Mouse (Mus musculus): ENCODE results near the gene Use1. TPM values are rescaled to one million over a fixed set of nuclear protein-coding genes. Genes with fewer than 3 reads are reported as not detected.
A peak's percentile ranks its signal among the peaks of the same experiment; 100 is the strongest.

Use1 gene
- polyA plus RNA-seq, 1 experiment from 2014 or later: 119 TPM

GRCm38 (mm10) chr8:71406099-71407015 lies 39.7 kb downstream of the Use1 start:
- ATAC-seq (replicated peaks): peak; percentile 61
- Histone ChIP-seq H3K4me1 (peaks cover 18% of the 10 kb centered on the region), H3K36me3 (replicated peaks) (no peaks in the 10 kb centered on the region), H3K9ac (0 out of 2 replicates have a peak overlapping the region, but pooled peaks have one; percentile 6), H3K4me2 (peak overlapping the region; percentile 85), H3K9me3 (no peaks in the 10 kb centered on the region), H3K27ac (no peak overlapping the region), H3K4me3 (peak overlapping the region; percentile 42), H3K27me3 (replicated peaks) (no peaks in the 10 kb centered on the region)
- whole genome bisulfite sequencing: under 1% methylated on average over 55 of the region's 55 CpGs

- no peak overlapping the region for H3K9ac ChIP-seq
- peaks cover 18% of the 10 kb centered on the region for H3K4me1 ChIP-seq
- H3K27ac ChIP-seq: no peak overlapping the region
- no peaks in the 10 kb centered on the region for H3K36me3 ChIP-seq (replicated peaks)
- no peaks in the 10 kb centered on the region for H3K9me3 ChIP-seq
- 91% methylated on average over 14 of the region's 14 CpGs for WGBS
- ATAC-seq (replicated peaks): no peak
- no peaks in the 10 kb centered on the region for H3K27me3 ChIP-seq (replicated peaks)
- no peak overlapping the region for H3K4me2 ChIP-seq
- H3K4me3 ChIP-seq: no peak overlapping the region
Measured at GRCm38 (mm10) chr8:71407441-71407840, 40.8 kb downstream of the Use1 start.

- no peak for ATAC-seq (replicated peaks)
- H3K4me1 ChIP-seq: peaks cover 18% of the 10 kb centered on the region
Measured at GRCm38 (mm10) chr8:71408231-71408630, 41.6 kb downstream of the Use1 start.

GRCm38 (mm10) chr8:71411535-71412273 lies 45.1 kb downstream of the Use1 start:
- H3K27ac ChIP-seq: no peak overlapping the region
- peaks cover 4% of the 10 kb centered on the region for H3K4me1 ChIP-seq
- no peak overlapping the region for H3K4me2 ChIP-seq
- no peaks in the 10 kb centered on the region for H3K36me3 ChIP-seq (replicated peaks)
- no peak overlapping the region for H3K9ac ChIP-seq
- H3K4me3 ChIP-seq: no peak overlapping the region
- H3K9me3 ChIP-seq: no peaks in the 10 kb centered on the region
- H3K27me3 ChIP-seq (replicated peaks): no peaks in the 10 kb centered on the region
- 53% methylated on average over 11 of the region's 11 CpGs for WGBS
- ATAC-seq (replicated peaks): no peak

More at GRCm38 (mm10) chr8:71408231-71408630, 41.6 kb downstream of the Use1 start:
- Histone ChIP-seq H3K9ac (no peak overlapping the region), H3K4me2 (no peak overlapping the region), H3K27ac (no peak overlapping the region), H3K27me3 (replicated peaks) (no peaks in the 10 kb centered on the region), H3K9me3 (no peaks in the 10 kb centered on the region), H3K36me3 (replicated peaks) (no peaks in the 10 kb centered on the region), H3K4me3 (no peak overlapping the region)
- WGBS: 93% methylated on average over 4 of the region's 4 CpGs

Other genes starting within 250 kb of the Use1 start
- 18.7 and 20.2 TPM in 2 replicates for gene Myo9b, start 94.1 kb upstream of the Use1 start, polyA plus RNA-seq (2015; fragmentation: Nextera tagmentation; extraction: Ambion mirVana)
- 64.2 and 65.3 TPM in 2 replicates for gene Haus8, start 93.9 kb upstream of the Use1 start, polyA plus RNA-seq (2015; fragmentation: Nextera tagmentation; extraction: Ambion mirVana)
- 6.5 and 6.8 TPM in 2 replicates for gene Ocel1, start 4.5 kb downstream of the Use1 start, polyA plus RNA-seq (2015; fragmentation: Nextera tagmentation; extraction: Ambion mirVana)
- 25.0 and 28.7 TPM in 2 replicates for gene Nr2f6, start 15.1 kb downstream of the Use1 start, polyA plus RNA-seq (2015; fragmentation: Nextera tagmentation; extraction: Ambion mirVana)
- gene Ushbp1, start 29.0 kb downstream of the Use1 start, polyA plus RNA-seq (2015; fragmentation: Nextera tagmentation; extraction: Ambion mirVana): 7.4 and 7.7 TPM in 2 replicates
- 101 and 102 TPM in 2 replicates for gene Babam1, start 30.0 kb downstream of the Use1 start, polyA plus RNA-seq (2015; fragmentation: Nextera tagmentation; extraction: Ambion mirVana)
- gene Ankle1, start 39.2 kb downstream of the Use1 start, polyA plus RNA-seq (2015; fragmentation: Nextera tagmentation; extraction: Ambion mirVana): 6.5 and 6.7 TPM in 2 replicates
- 188 and 206 TPM in 2 replicates for gene Abhd8, start 96.8 kb downstream of the Use1 start, polyA plus RNA-seq (2015; fragmentation: Nextera tagmentation; extraction: Ambion mirVana)
- 173 and 174 TPM in 2 replicates for gene Mrpl34, start 98.1 kb downstream of the Use1 start, polyA plus RNA-seq (2015; fragmentation: Nextera tagmentation; extraction: Ambion mirVana)
- 240 and 242 TPM in 2 replicates for gene Dda1, start 102.4 kb downstream of the Use1 start, polyA plus RNA-seq (2015; fragmentation: Nextera tagmentation; extraction: Ambion mirVana)
- gene Ano8, start 119.1 kb downstream of the Use1 start, polyA plus RNA-seq (2015; fragmentation: Nextera tagmentation; extraction: Ambion mirVana): 9.6 and 10.9 TPM in 2 replicates
- 12.0 and 13.9 TPM in 2 replicates for gene Gtpbp3, start 121.3 kb downstream of the Use1 start, polyA plus RNA-seq (2015; fragmentation: Nextera tagmentation; extraction: Ambion mirVana)
- gene Plvap, start 144.9 kb downstream of the Use1 start, polyA plus RNA-seq (2015; fragmentation: Nextera tagmentation; extraction: Ambion mirVana): 5.2 and 5.6 TPM in 2 replicates
- 0.09 and 0.15 TPM in 2 replicates for gene Ccdc194, start 158.9 kb downstream of the Use1 start, polyA plus RNA-seq (2015; fragmentation: Nextera tagmentation; extraction: Ambion mirVana)
- gene Bst2, start 170.6 kb downstream of the Use1 start, polyA plus RNA-seq (2015; fragmentation: Nextera tagmentation; extraction: Ambion mirVana): 11.5 and 18.0 TPM in 2 replicates
- 61.6 and 62.2 TPM in 2 replicates for gene Mvb12a, start 176.1 kb downstream of the Use1 start, polyA plus RNA-seq (2015; fragmentation: Nextera tagmentation; extraction: Ambion mirVana)
- 0.13 TPM in 1 of 2 replicates, not detected in the other for gene Tmem221, start 192.0 kb downstream of the Use1 start, polyA plus RNA-seq (2015; fragmentation: Nextera tagmentation; extraction: Ambion mirVana)
- 0.08 TPM in 1 of 2 replicates, not detected in the other for gene Nxnl1, start 199.8 kb downstream of the Use1 start, polyA plus RNA-seq (2015; fragmentation: Nextera tagmentation; extraction: Ambion mirVana)
- 66.9 and 67.4 TPM in 2 replicates for gene Slc27a1, start 202.0 kb downstream of the Use1 start, polyA plus RNA-seq (2015; fragmentation: Nextera tagmentation; extraction: Ambion mirVana)
- gene Pgls, start 225.3 kb downstream of the Use1 start, polyA plus RNA-seq (2015; fragmentation: Nextera tagmentation; extraction: Ambion mirVana): 217 and 221 TPM in 2 replicates
- gene Fam129c, start 230.8 kb downstream of the Use1 start, polyA plus RNA-seq (2015; fragmentation: Nextera tagmentation; extraction: Ambion mirVana): 9.3 and 9.4 TPM in 2 replicates
- 70.5 and 74.5 TPM in 2 replicates for gene Colgalt1, start 244.2 kb downstream of the Use1 start, polyA plus RNA-seq (2015; fragmentation: Nextera tagmentation; extraction: Ambion mirVana)

All from midbrain, embryonic 15.5 days (tissue).